Mouse (Mus musculus): ENCODE results near the gene Atg2a.
A peak's percentile ranks its signal among the peaks of the same experiment; 100 is the strongest.

The Atg2a gene

GRCm38 (mm10) chr19:6241274-6242107 lies at the start of gene Atg2a:
Atg2a (plus strand) TSS chr19:6241668.
- peak; percentile 31; the same call in 1 of the 2 replicates for TF ChIP-seq GATA4 (IDR thresholded peaks at IDR 0.05; ENCODE audit: insufficient replicate concordance, low read length)

GRCm38 (mm10) chr19:6204265-6204664 lies 37.2 kb upstream of the Atg2a start:
- TF ChIP-seq GATA4 (IDR thresholded peaks at IDR 0.05; ENCODE audit: insufficient replicate concordance, low read length) = no peak

GRCm38 (mm10) chr19:6206716-6207115 lies 34.8 kb upstream of the Atg2a start:
- TF ChIP-seq GATA4 (IDR thresholded peaks at IDR 0.05; ENCODE audit: insufficient replicate concordance, low read length) = no peak

- no peak for TF ChIP-seq GATA4 (IDR thresholded peaks at IDR 0.05; ENCODE audit: insufficient replicate concordance, low read length)
These were observed 25.3 kb upstream of the Atg2a start for GRCm38 (mm10) chr19:6216046-6216705.

DNA sequence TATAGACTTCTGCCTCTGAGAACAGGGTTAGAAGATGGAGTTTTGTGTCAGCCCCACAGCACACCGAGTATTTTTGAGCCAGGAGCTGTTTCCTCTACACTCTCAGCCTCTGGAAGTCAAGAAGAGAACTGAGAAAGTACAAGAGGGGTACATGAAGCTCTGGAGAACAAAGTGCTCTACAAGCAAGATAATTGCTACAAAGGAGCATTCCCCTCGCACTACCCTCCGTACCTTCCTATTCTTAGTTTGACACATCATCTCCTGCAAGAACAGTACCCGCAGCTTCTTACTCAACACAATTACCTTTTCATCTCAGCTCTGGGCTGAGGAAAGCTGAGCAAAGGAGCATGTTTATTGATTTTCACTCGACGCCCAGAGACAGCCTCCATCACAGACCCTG lies 22.9 kb upstream of the Atg2a start:
- no peak for TF ChIP-seq GATA4 (IDR thresholded peaks at IDR 0.05; ENCODE audit: insufficient replicate concordance, low read length)

DNA sequence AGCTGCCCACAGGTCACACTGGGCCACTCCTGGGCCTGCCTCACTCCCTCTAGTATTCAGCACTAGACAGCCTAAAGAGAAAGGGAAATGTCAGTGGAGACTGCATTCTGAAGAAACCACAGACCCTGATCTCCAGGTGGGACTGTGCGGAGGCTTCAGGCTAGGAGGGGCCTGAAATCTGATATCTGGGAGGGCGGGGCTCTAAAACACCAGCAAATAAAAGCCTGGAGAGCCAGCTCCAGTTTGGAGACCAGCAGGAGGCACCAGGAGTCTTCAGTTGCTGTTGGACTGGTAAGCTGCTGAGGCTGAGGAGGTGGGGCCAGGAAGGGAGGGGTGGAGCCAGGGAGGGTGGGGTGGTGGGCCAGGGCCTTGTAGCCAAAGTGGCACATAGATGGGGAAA lies 15.3 kb upstream of the Atg2a start, which contains the start of gene Gpha2:
TSS of gene Gpha2 (plus strand) at position 246 of the 400 bp plus-strand sequence.
- TF ChIP-seq GATA4 (IDR thresholded peaks at IDR 0.05; ENCODE audit: insufficient replicate concordance, low read length) = no peak

GRCm38 (mm10) chr19:6226763-6227162 lies 14.7 kb upstream of the Atg2a start:
- no peak for TF ChIP-seq GATA4 (IDR thresholded peaks at IDR 0.05; ENCODE audit: insufficient replicate concordance, low read length)

- TF ChIP-seq GATA4 (IDR thresholded peaks at IDR 0.05; ENCODE audit: insufficient replicate concordance, low read length) = no peak
These were observed 13.6 kb upstream of the Atg2a start for GRCm38 (mm10) chr19:6227864-6228263.

DNA sequence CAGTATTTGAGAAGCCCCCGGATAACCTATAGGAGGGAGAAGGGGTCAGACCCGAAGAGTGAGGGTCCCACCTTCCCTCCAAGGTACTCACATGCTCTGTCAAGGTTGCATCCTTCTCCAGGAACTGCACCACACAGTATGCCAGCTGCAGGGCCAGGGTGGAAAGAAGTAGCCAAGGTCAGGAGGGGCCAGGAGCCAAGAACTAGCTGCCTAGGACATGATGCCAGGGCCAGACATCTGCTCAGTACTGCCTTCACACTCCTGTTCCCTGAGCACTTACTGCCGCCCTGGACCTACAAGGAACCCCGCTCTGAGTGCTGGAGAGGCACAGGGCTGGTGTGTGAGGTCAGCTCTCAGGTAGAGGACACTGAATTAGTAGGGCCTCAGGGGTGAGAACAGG lies 11.1 kb upstream of the Atg2a start:
- TF ChIP-seq GATA4 (IDR thresholded peaks at IDR 0.05; ENCODE audit: insufficient replicate concordance, low read length) = no peak

DNA sequence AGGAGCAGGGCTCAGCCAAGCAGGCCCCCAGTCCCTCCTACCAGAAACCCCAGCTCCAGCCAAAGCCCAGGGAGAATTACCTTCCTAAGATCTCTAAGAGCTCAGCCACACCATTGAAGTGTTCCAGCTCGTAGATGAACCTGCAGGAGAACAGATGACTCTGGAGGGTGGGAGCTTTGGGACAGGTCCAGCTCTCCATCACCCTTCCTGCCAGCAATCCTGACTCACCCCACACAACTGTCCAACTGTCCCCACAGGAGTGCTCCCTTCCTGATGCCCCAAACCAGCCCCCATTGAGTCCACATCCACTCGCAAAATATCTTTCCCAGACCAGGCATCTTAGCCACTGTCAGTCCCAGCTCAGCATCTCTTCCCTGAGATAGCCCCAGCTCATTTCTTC lies 10.4 kb upstream of the Atg2a start:
- no peak for TF ChIP-seq GATA4 (IDR thresholded peaks at IDR 0.05; ENCODE audit: insufficient replicate concordance, low read length)

- TF ChIP-seq GATA4 (IDR thresholded peaks at IDR 0.05; ENCODE audit: insufficient replicate concordance, low read length) = no peak
These were observed 7.8 kb upstream of the Atg2a start for GRCm38 (mm10) chr19:6233647-6234046.

- no peak for TF ChIP-seq GATA4 (IDR thresholded peaks at IDR 0.05; ENCODE audit: insufficient replicate concordance, low read length)
These were observed 7.0 kb upstream of the Atg2a start for GRCm38 (mm10) chr19:6234337-6235083.

DNA sequence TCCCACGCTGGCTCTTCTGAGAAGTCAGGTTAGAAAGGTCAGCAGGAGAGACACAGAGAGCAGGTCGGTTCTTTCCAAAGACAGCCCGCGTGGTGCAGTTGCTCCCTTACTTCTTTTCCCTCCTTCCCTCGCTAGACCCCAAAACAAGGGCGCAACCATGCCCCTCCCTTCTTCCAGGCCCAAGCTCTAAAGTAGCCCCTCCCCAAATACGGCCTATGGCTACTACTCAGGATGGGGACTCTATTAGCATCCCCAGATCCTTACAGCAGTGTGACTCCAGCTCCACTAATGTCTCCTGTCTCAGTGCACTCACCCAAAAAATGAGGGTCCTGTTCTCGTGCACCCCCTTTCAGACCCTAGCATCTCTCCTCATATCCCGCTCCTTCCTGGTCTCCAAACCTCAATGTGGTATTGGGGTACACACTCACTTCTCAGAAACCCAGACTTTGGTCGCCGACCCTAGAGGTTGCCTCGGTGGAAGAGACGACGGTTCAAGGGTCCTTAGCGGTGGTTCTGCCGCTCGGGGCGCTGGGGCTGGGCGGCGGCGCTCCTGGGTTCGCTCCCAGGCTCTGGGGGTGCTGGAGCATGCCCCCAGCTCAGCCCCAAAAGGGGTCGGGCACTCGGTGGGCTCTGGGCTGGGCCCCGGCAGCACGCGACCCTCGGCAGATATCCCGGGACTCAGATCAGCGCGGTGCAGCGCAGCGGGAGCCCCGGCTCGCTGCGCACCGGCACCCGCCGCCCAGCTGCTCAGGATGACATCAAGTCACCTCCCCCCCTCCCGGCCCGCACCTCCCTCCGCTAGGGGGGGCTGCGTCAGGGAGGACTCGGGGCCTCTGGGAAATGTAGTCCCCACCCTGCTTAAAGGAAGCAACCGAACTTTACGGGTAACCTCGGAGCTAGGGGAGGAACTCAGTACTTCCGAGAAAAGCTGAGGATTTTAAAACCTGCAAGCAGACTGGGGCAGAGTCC lies 6.1 kb upstream of the Atg2a start, which contains the start of gene Ppp2r5b:
TSS of gene Ppp2r5b (minus strand) at position 789 of the 969 bp plus-strand sequence.
- no peak for TF ChIP-seq GATA4 (IDR thresholded peaks at IDR 0.05; ENCODE audit: insufficient replicate concordance, low read length)

- TF ChIP-seq GATA4 (IDR thresholded peaks at IDR 0.05; ENCODE audit: insufficient replicate concordance, low read length) = peak; percentile 18; the same call in 1 of the 2 replicates
These were observed 5.4 kb upstream of the Atg2a start for GRCm38 (mm10) chr19:6236053-6236441.

Measured in liver, adult (tissue).